Mouse (Mus musculus): ENCODE measurements around the gene Sox21. TPM values are rescaled to one million over a fixed set of nuclear protein-coding genes. Genes with fewer than 3 reads are reported as not detected.

The Sox21 gene
- polyA plus RNA-seq (2017; shearing (Covaris generic)), result under 1 TPM in 1 of 2 experiments, not detected in 1; 0.42 TPM

DNA sequence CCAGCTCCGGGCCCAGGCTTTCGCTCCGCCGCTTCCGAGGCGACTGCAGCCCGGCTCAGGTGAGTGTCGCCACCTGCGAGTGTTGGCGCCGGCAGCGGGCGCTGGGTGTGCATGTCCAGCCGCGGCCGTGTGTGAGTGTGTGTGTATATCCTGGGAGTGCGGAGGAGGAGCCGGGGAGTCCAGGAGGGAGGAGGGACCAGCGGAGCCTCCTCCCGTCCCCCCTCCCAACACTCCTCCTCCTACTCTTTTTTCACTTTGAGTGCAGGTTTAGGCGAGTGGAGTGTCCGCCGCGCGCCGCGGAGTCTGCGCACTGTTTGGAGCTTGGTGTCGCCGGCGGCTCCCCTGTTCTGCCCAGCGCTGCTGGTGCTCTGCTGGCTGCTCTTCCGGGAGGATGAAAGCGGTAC lies at the start of gene Sox21:
Gene Sox21 (minus strand): TSS at position 145 of the 404 bp plus-strand sequence.

DNA sequence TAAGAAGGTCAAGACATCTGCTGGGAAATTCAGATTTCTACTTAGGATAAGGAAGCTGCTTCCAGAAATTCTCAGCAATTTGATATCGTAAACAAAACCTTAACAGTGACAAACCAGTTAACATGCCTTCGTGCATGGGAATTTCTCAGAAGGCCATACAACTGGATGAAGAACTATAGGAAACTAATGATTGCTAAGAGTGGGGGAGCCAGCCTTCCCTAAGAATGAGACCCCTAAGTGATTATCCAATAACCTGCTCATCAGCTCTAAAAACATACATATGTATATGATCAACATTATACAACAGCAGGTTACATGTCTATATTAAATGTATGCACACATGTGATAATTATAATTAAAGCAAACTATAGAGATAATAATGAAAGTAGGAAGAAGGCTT lies 29.8 kb upstream of the Sox21 start, which contains the start of gene Gm9376:
Gene Gm9376 (plus strand): TSS at position 301 of the 400 bp plus-strand sequence.

Other genes with a start within 250 kb of the Sox21 start
- gene Dct, start 184.8 kb downstream of the Sox21 start, polyA plus RNA-seq (2017; shearing (Covaris generic)), result 1 to 10 TPM in 1 of 2 experiments, under 1 TPM in 1; 0.12 to 1.3 TPM
- 10 to 100 TPM; 23.1 to 37.5 TPM for gene Tgds, start 104.3 kb downstream of the Sox21 start, polyA plus RNA-seq (2017; shearing (Covaris generic))
- 10 to 100 TPM; 27.1 to 29.3 TPM for gene Gpr180, start 99.9 kb downstream of the Sox21 start, polyA plus RNA-seq (2017; shearing (Covaris generic))
- gene Gm9376, start 29.9 kb upstream of the Sox21 start, polyA plus RNA-seq (2017; shearing (Covaris generic)), result not detected